Mouse (Mus musculus): ENCODE measurements around the gene Fam50b. TPM values are rescaled to one million over a fixed set of nuclear protein-coding genes. Genes with fewer than 3 reads are reported as not detected.
A peak's percentile ranks its signal among the peaks of the same experiment; 100 is the strongest.

Fam50b gene
- polyA plus RNA-seq, 1 experiment from 2014 or later, result not detected

- H3K36me3 ChIP-seq (ENCODE audit: control insufficient read depth, insufficient read depth, low read length), result no peaks in the 10 kb centered on the region
- H3K4me3 ChIP-seq (ENCODE audit: low read depth, low read length), result no peak overlapping the region
- DNase-seq (ENCODE audit: low spot score), result peak; percentile 44
- H3K9me3 ChIP-seq (ENCODE audit: control insufficient read depth, low read length), result no peaks in the 10 kb centered on the region
- H3K27me3 ChIP-seq (replicated peaks; ENCODE audit: control insufficient read depth, insufficient read depth, low read length), result no peaks in the 10 kb centered on the region
- no peak for ATAC-seq (replicated peaks; ENCODE audit: low FRiP score)
- H3K4me1 ChIP-seq (replicated peaks; ENCODE audit: control insufficient read depth, insufficient read depth, low read length), result no peaks in the 10 kb centered on the region
- H3K4me2 ChIP-seq, result no peak overlapping the region
- no peak overlapping the region for H3K9ac ChIP-seq (ENCODE audit: low read depth, low read length)
- no peak overlapping the region for H3K27ac ChIP-seq (ENCODE audit: low read depth, low read length)
- 32% methylated on average over 2 of the region's 2 CpGs for WGBS
Observed at GRCm38 (mm10) chr13:34793816-34794215, 59.2 kb downstream of the Fam50b start.

- H3K27ac ChIP-seq (ENCODE audit: low read depth, low read length), result no peak overlapping the region
- ATAC-seq (replicated peaks; ENCODE audit: low FRiP score) (no peak), DNase-seq (ENCODE audit: low spot score) (no peak)
- H3K9me3 ChIP-seq (ENCODE audit: control insufficient read depth, low read length), result no peaks in the 10 kb centered on the region
- H3K4me1 ChIP-seq (replicated peaks; ENCODE audit: control insufficient read depth, insufficient read depth, low read length), result no peaks in the 10 kb centered on the region
- no peak overlapping the region for H3K4me2 ChIP-seq
- 62% methylated on average over 2 of the region's 2 CpGs for WGBS
- no peaks in the 10 kb centered on the region for H3K36me3 ChIP-seq (ENCODE audit: control insufficient read depth, insufficient read depth, low read length)
- H3K4me3 ChIP-seq (ENCODE audit: low read depth, low read length), result no peak overlapping the region
- H3K27me3 ChIP-seq (replicated peaks; ENCODE audit: control insufficient read depth, insufficient read depth, low read length), result no peaks in the 10 kb centered on the region
- no peak overlapping the region for H3K9ac ChIP-seq (ENCODE audit: low read depth, low read length)
Observed at GRCm38 (mm10) chr13:34794426-34794825, 59.8 kb downstream of the Fam50b start.

Other genes starting within 250 kb of the Fam50b start
- gene Pxdc1, start 81.4 kb upstream of the Fam50b start, polyA plus RNA-seq (2014; fragmentation: Nextera tagmentation; extraction: Ambion mirVana), result 11.7 and 13.1 TPM in 2 replicates
- gene Prpf4b, start 140.5 kb downstream of the Fam50b start, polyA plus RNA-seq (2014; fragmentation: Nextera tagmentation; extraction: Ambion mirVana), result 97.7 and 99.3 TPM in 2 replicates
- gene Fam217a, start 189.5 kb downstream of the Fam50b start, polyA plus RNA-seq (2014; fragmentation: Nextera tagmentation; extraction: Ambion mirVana), result 0.79 and 1.1 TPM in 2 replicates
- not detected in 2 replicates for gene 4933417A18Rik, start 189.6 kb downstream of the Fam50b start, polyA plus RNA-seq (2014; fragmentation: Nextera tagmentation; extraction: Ambion mirVana)
- 0.32 and 0.37 TPM in 2 replicates for gene Eci3, start 229.0 kb downstream of the Fam50b start, polyA plus RNA-seq (2014; fragmentation: Nextera tagmentation; extraction: Ambion mirVana)

Measured in liver, embryonic 11.5 days (tissue).